Mouse (Mus musculus) lung, adult 2 months (tissue): ENCODE measurements at regions not wholly inside any gene's neighbourhood (a gene's known extent, or its start where the extent isn't known, plus 50 kb on each side); places are given as distances from the start of the nearest gene placed in this dataset.
A peak's percentile ranks its signal among the peaks of the same experiment; 100 is the strongest.

Experiments used
- DNase-seq: peaks from one replicate; pipeline ENCODE4 v3.0.0; 2022
- H3K4me1 ChIP-seq: fragments of 200-500 bp; 2 replicates; pipeline ENCODE4 v1.6.1; 2011; ENCODE audit warnings: low read length; ENCODE audit not compliant: control insufficient read depth, insufficient read depth
- H3K4me3 ChIP-seq: fragments of 200-500 bp; replicated peaks from 2 replicates; pipeline ENCODE3; 2011; ENCODE audit warnings: low read depth, mild to moderate bottlenecking, control low read depth, low read length; ENCODE audit errors: extremely low read depth
- CTCF ChIP-seq: fragments of 200-500 bp; IDR thresholded peaks from 2 replicates; pipeline ENCODE4 v1.5.1; 2011; ENCODE audit warnings: mild to moderate bottlenecking, low read length, control low read depth; ENCODE audit not compliant: insufficient read depth
- POLR2A ChIP-seq: fragments of 200-500 bp; IDR thresholded peaks from 2 replicates; pipeline ENCODE4 v1.6.1; 2011; ENCODE audit warnings: low read depth, mild to moderate bottlenecking, control low read depth, low read length, borderline replicate concordance; ENCODE audit errors: extremely low read depth
- WGBS: fragments of 180-500 bp; shearing (Covaris S2); methylation state at CpG from one replicate; pipeline ENCODE4 v1.1.7; 2018; 5-methylcytosine and 5-hydroxymethylcytosine counted together

DNA sequence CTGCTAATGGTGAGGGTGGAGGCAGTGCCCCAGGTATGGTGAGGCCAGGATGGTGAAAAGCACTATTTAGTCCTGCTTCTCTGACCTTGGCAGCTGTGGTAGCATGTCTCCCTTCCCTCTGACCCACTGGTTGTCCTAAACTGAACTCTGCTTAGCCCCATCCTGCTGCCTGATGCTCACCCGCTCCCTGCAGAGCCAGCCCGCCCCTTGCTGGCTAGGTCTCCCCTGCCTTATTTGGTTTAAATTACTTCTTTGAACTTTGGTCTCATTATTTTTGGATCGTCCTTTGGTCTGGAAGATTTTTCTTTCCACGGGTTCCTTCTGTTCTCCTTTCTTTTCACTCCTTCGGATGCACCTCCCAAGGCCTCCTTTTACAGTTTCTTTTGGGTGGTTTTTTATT, 525.7 kb upstream of the Tnp1 start:
- H3K4me1 ChIP-seq = no peaks in the 10 kb centered on the region
- DNase-seq = no peak
- WGBS = 51% methylated on average over 5 of the region's 5 CpGs
- no peak overlapping the region for H3K4me3 ChIP-seq
- TF ChIP-seq POLR2A (no peak), CTCF (no peak)

DNA sequence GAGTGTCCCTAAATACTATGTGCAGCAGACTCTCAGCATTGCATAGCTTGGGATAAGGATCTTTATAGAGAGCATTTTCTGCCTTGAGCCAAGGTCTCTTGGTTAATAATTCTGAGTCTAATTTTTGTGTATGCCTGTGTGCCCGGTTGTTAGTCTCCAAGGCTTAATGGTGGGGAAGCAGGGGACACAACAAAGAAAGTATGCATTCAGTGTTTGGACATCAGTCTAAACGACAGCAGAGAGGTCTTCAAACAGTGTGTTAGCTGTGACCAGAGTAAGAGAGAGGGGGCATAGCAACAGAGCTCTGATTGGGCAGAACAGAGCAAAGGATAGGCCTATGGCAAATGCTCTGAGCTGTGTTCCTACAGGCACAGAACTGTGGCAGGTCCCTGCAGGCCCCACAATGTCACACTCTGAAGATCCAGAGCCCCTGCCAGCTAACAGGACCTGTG, 522.7 kb upstream of the Tnp1 start:
- no peak overlapping the region for H3K4me3 ChIP-seq
- TF ChIP-seq CTCF (no peak), POLR2A (no peak)
- H3K4me1 ChIP-seq = no peaks in the 10 kb centered on the region
- DNase-seq = no peak
- WGBS = 48% methylated on average over 2 of the region's 2 CpGs

DNA sequence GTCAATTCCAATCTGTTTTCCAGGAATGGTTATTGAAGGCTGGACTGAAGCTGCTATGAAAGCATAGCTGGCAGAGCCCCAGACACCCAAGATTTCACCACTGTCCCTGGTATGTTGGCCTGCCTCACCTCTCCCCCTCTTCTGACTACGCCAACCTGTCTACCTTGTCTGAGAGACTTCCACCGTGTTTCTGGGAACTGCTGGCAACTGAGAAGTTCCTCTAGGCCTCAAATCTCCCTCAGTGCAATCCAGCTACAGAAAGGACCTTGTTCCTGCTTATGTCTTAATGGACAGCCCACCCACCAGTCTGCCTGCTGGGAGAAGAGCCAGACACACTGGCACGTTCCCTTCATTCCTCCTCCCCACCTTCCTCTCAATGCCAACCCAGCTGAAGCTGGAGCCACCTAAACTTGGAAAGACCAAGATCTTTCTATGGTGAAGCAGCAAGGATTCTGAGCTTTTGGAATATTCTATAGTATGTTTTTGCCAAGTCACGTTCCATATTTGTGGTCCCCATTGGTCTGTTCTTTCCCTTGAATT, 520.1 kb upstream of the Tnp1 start:
- DNase-seq = no peak
- no peak overlapping the region for H3K4me3 ChIP-seq
- TF ChIP-seq CTCF = no peak
- TF ChIP-seq POLR2A = no peak
- no peaks in the 10 kb centered on the region for H3K4me1 ChIP-seq
- WGBS = 80% methylated on average over 4 of the region's 4 CpGs

DNA sequence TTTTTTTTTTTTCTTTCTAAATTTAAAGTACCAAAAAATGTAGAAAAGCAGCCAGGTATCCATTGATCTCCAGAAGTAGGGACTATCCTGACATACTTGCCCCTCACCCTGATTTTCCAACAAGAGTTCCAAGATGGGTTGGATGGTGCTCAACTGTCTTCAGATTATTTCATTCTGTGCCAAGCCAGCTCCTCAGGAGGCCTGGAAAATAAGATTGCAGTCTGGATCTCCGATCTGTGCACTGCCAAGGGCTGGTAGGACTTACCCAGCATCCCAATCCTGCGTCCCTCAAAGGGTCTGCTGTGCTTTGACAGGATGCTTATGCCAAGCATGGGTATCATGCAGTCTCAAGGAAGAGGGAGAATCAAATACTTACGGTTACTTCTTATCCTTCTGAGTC, 517.8 kb upstream of the Tnp1 start:
- 94% methylated on average over 3 of the region's 3 CpGs for WGBS
- DNase-seq = no peak
- TF ChIP-seq CTCF (no peak), POLR2A (no peak)
- no peak overlapping the region for H3K4me3 ChIP-seq
- no peaks in the 10 kb centered on the region for H3K4me1 ChIP-seq

DNA sequence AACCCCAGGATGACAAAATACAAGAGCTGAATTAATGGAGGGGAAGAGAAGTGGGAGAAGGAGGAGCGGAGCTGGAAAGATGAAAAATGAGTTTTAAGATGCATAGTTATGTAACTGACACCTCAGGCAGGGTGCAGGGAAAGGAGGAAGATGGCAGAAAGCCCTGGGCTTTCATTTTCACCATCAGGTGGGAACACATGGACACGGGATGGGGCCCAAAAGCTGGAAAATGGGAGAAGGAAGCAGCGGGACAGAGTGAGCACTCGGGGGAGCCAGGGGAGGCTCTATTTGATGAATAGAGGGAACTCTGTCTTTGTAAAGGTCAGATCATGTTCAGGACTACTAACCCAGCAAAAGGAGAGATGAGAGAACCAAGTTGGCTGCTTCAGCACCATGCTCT, 516.6 kb upstream of the Tnp1 start:
- no peak overlapping the region for H3K4me3 ChIP-seq
- DNase-seq = no peak
- WGBS = 92% methylated on average over 4 of the region's 4 CpGs
- TF ChIP-seq CTCF (no peak), POLR2A (no peak)
- no peaks in the 10 kb centered on the region for H3K4me1 ChIP-seq

DNA sequence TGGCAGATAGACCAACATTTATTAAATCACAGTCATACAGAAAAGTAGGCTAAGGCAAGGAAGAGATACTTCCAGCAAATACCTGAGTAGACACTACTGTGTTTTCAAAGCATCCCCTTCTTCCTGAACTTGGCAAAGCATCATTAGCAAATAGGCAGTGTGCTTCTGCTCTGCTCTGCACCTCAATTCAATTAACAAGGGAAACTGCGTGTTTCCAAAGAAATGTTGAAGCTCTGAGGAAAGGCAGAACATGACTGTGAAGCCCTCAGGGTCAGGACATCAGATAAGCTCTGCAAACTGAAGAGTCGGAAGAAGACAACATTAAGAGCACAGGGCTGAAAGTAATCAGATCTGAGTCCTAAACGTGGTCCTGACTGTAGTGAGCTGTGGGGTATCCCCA, 516.1 kb upstream of the Tnp1 start:
- no peak for TF ChIP-seq CTCF
- TF ChIP-seq POLR2A = no peak
- Histone ChIP-seq H3K4me3 (no peak overlapping the region), H3K4me1 (no peaks in the 10 kb centered on the region)
- no peak for DNase-seq
- WGBS = 53% methylated on average over 3 of the region's 3 CpGs

DNA sequence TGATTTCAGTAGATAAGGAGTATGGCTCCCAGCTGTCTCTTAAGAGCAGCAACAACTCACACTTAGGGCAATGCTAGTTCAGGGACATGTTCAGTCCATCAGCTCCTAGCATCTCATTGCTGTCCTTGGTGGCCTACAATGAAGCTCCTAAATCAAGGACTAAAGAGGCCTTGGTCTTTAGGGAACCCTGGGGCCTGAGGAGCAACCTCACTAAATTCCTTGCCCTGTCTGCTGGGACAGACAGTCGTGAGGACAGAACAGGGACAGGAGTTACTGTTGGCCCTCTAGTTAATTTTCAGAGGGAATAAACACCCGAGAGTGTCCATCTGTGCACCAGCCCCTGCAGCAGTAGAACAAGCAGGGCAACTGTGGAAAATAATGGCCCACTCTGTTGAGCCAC, 514.6 kb upstream of the Tnp1 start:
- WGBS = 73% methylated on average over 2 of the region's 2 CpGs
- DNase-seq = no peak
- Histone ChIP-seq H3K4me1 (no peaks in the 10 kb centered on the region), H3K4me3 (no peak overlapping the region)
- no peak for TF ChIP-seq CTCF
- TF ChIP-seq POLR2A = no peak

DNA sequence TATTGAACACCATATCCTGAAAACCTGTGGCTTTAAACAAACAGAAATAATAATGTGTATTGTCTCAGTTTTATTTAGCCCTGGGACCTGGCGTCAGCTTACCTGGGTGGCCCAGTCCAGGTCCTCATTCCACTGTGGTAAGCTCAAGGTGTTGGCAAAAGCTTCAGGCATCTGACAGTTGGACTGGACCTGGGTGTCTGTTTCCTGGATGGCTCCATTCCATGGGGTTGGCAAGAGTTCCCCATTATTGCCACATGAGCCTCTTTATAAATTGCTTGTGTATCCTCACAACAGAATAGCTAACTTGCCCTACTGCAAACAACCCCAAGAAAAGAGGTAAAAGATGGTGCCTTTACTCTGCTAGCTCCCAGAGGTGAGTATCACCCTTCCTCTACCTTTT, 512.9 kb upstream of the Tnp1 start:
- Histone ChIP-seq H3K4me1 (no peaks in the 10 kb centered on the region), H3K4me3 (no peak overlapping the region)
- no peak for TF ChIP-seq CTCF
- no peak for TF ChIP-seq POLR2A
- WGBS = 48% methylated on average over 1 of the region's 1 CpGs
- DNase-seq = peak; percentile 23

DNA sequence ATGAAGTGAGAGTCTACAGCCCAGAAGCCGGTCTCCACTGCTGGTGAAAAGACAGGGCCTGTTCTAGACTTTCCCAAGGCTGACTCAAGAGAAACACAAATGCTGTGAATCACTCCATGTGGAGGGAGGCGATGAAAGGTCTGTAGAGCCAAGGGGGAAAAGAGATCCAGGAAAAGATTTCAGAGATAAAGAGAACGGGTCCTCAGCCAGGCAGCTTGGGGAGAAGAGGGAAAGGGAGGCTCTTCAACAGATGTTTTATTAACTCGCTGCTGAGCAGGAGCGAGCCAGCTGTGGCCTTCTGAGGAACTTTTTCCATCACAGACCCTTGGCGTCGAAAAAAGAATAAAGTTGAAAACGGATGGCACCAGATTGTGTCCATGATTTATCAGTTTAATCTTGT, 500.7 kb upstream of the Tnp1 start:
- WGBS = 71% methylated on average over 8 of the region's 8 CpGs
- Histone ChIP-seq H3K4me1 (no peaks in the 10 kb centered on the region; the same call in 1 of the 2 replicates), H3K4me3 (no peak overlapping the region)
- TF ChIP-seq CTCF (no peak), POLR2A (no peak)
- no peak for DNase-seq

DNA sequence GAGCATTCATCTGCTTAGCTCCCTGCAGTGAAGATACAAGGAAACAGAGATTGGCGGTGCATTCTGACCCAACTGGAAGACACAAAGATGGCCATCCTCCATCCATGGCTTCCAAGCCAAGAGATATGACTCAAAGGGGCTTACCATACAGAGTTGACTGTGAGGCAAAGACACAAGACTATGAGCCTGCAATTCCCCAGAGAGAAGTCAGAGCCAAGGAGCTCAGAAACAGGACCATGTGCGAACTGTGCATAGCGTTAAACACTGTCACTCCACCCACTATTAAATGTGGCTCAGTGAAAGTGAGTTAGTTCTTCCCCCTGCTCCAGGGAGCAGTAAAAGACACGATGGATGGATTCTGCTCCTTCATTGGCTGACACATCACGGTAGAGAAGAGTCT, 500.1 kb upstream of the Tnp1 start:
- DNase-seq = no peak
- WGBS = 79% methylated on average over 5 of the region's 5 CpGs
- TF ChIP-seq POLR2A (no peak), CTCF (no peak)

DNA sequence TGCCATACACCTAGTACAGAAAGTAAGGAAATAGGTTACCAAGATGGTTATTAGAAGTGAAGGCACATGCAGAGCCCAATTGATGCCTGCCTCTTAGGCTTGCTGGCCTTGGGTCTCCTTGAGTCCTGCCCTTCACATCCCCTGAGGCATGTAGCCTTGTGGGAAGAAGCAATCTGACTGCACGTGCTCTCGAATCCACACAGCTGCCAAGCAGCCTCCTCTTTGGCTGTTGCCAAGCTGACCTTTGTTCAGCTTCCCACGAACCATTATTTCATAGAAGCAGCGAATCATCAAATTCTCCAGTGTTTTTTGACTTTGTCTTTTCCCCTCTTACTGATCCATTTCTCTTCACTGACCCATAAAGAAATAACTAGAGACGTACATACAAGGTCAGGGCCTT, 498.1 kb upstream of the Tnp1 start:
- no peaks in the 10 kb centered on the region; the same call in 1 of the 2 replicates for H3K4me1 ChIP-seq
- DNase-seq = no peak
- no peak overlapping the region for H3K4me3 ChIP-seq
- TF ChIP-seq POLR2A = no peak
- TF ChIP-seq CTCF = no peak
- 46% methylated on average over 5 of the region's 5 CpGs for WGBS

More for the DNA sequence above, 500.1 kb upstream of the Tnp1 start:
- no peak overlapping the region for H3K4me3 ChIP-seq
- H3K4me1 ChIP-seq = no peaks in the 10 kb centered on the region; the same call in 1 of the 2 replicates
